Mouse (Mus musculus) midbrain, embryonic 12.5 days (tissue): ENCODE measurements at regions not wholly inside any gene's neighbourhood (a gene's known extent, or its start where the extent isn't known, plus 50 kb on each side); places are given as distances from the start of the nearest gene placed in this dataset.

Experiments used
- ATAC-seq: fragments of 200-750 bp; cut with Nextera tagmentation; 2 replicates; pipeline ENCODE4 v1.8.0; 2017; ENCODE audit warnings: low read depth, moderate TSS enrichment, moderate library complexity; ENCODE audit not compliant: low FRiP score
- H3K27ac ChIP-seq: fragments of 300-500 bp; sonication (generic); replicated peaks from 2 replicates; pipeline ENCODE4 v1.5.1; 2016; ENCODE audit warnings: mild to moderate bottlenecking
- H3K27me3 ChIP-seq: fragments of 300-500 bp; sonication (generic); 2 replicates; pipeline ENCODE4 v1.6.1; 2016; ENCODE audit warnings: mild to moderate bottlenecking
- H3K36me3 ChIP-seq: fragments of 300-500 bp; sonication (generic); 2 replicates; pipeline ENCODE4 v1.6.1; 2016
- H3K4me1 ChIP-seq: fragments of 300-500 bp; sonication (generic); 2 replicates; pipeline ENCODE4 v1.6.1; 2016
- H3K4me2 ChIP-seq: fragments of 300-500 bp; sonication (generic); replicated peaks from 2 replicates; pipeline ENCODE4 v1.6.1; 2016; ENCODE audit warnings: mild to moderate bottlenecking, moderate library complexity
- H3K4me3 ChIP-seq: fragments of 300-500 bp; sonication (generic); 2 replicates; pipeline ENCODE4 v1.5.1; 2016; ENCODE audit warnings: mild to moderate bottlenecking
- H3K9ac ChIP-seq: fragments of 300-500 bp; sonication (generic); replicated peaks from 2 replicates; pipeline ENCODE4 v1.6.1; 2016; ENCODE audit warnings: mild to moderate bottlenecking, moderate library complexity
- H3K9me3 ChIP-seq: fragments of 300-500 bp; sonication (generic); 2 replicates; pipeline ENCODE4 v1.6.1; 2016; ENCODE audit warnings: mild to moderate bottlenecking
- WGBS: fragments of 180-500 bp; shearing (Covaris S2); methylation state at CpG from one replicate; pipeline ENCODE4 v1.1.7; 2016; 5-methylcytosine and 5-hydroxymethylcytosine counted together

DNA sequence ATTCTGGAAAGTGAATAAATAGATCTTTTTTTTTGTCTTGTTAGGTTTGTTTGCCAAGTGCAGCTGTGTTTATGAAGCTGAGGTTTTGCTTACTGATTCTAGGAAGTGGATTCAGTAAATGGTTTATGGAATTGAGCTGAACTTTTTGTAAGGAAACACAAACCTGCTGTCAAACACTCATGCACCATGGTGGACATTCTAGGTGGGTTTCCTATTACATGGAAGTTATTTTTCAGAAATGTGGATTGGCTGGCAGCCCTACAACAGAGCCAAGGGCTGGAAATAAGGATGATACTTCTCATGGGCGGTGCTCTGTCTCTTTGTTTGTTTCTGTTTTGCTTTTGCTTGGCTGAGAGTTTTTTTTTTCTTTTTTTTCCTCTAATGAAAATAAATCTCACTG is 508.5 kb upstream of the Kif2a start:
- Histone ChIP-seq H3K27me3 (no peaks in the 10 kb centered on the region), H3K4me2 (no peak overlapping the region), H3K4me1 (peaks cover 3% of the 10 kb centered on the region; the same call in 1 of the 2 replicates), H3K27ac (no peak overlapping the region), H3K9me3 (no peaks in the 10 kb centered on the region), H3K4me3 (no peak overlapping the region), H3K36me3 (no peaks in the 10 kb centered on the region), H3K9ac (no peak overlapping the region)
- ATAC-seq: no peak
- WGBS: 90% methylated on average over 1 of the region's 1 CpGs

DNA sequence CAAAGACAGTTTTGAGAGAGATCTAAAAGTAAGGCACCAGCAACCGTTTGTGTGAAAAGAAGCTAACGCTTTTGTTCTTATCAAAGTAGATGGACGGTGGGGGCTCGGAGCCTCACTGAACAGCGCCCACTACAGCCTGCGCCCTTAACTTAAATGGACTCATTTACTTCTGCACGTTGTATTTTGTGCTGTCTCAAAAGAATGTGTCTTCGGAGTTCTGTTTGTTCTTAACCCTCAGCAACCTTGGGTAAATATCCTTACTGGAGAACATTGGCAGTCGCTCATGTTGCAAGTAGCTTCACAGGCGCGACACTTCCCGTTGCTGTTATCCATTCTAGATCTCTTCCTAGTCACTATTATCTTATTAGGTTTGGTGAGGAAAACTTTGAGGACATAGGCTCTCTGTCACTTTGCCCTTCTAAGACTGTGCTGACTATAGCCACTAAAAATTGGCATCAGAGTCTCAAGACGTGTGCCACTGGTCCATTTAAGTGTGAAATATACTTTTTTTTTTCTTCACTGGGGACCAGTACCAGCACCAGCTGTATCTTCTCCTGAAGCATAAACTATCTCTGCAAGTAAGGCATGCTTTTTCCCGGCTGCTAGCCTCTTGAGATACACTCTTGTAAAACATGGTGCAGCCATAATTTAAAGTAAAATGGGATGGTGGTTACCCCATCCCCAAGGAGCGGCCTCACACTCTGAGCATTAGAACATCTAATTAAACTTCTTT is 507.0 kb upstream of the Kif2a start:
- Histone ChIP-seq H3K9ac (no peak overlapping the region), H3K4me1 (peaks cover 3% of the 10 kb centered on the region; the same call in 1 of the 2 replicates), H3K27ac (no peak overlapping the region), H3K36me3 (no peaks in the 10 kb centered on the region), H3K27me3 (no peaks in the 10 kb centered on the region), H3K4me2 (no peak overlapping the region), H3K4me3 (no peak overlapping the region), H3K9me3 (no peaks in the 10 kb centered on the region)
- WGBS: 74% methylated on average over 15 of the region's 15 CpGs
- no peak for ATAC-seq

DNA sequence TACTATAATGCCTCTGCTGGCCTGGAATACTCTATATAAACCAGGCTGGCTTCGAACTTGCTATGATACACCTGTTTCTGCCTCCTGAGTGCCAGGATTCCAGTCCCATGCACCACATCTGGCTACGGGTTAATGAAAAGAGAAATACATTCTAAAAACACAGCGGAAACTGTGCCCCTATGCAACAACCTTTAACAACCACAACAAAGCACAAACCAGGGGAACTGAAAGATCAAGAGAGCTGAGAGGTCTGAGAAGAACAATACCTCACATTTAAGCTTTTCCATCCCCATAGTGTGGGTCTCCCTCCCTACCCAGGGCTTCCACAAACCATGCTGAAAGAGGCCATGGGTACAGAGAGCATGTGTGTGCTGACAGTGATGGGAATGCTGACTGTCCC is 501.0 kb upstream of the Kif2a start:
- no peak overlapping the region for H3K9ac ChIP-seq
- H3K4me2 ChIP-seq: no peak overlapping the region
- no peak overlapping the region for H3K4me3 ChIP-seq
- H3K27ac ChIP-seq: no peak overlapping the region
- no peaks in the 10 kb centered on the region for H3K27me3 ChIP-seq
- 91% methylated on average over 3 of the region's 3 CpGs for WGBS
- no peaks in the 10 kb centered on the region for H3K36me3 ChIP-seq
- no peaks in the 10 kb centered on the region for H3K4me1 ChIP-seq
- no peak for ATAC-seq
- no peaks in the 10 kb centered on the region for H3K9me3 ChIP-seq

DNA sequence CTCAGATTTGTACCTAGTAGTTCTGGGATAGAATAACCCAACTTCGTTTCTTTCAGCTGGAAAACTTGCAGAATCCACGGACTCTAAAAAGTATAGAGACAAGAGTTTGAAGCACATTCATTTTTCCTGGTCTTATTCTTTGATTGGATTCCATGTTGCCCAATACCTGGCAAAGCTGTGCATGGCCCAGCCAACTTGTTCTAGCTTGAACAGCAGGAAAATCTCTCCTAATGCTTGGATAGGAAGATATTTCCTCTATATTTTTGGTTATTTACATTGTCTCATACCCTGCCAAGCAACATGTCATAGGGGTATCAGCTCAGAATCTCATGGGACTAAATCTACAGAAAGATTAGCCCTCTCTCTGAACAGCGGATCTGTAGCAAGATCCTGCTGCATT is 492.3 kb upstream of the Kif2a start:
- Histone ChIP-seq H3K9me3 (no peaks in the 10 kb centered on the region), H3K36me3 (no peaks in the 10 kb centered on the region), H3K4me1 (no peaks in the 10 kb centered on the region), H3K4me2 (no peak overlapping the region), H3K9ac (no peak overlapping the region), H3K4me3 (no peak overlapping the region), H3K27me3 (no peaks in the 10 kb centered on the region), H3K27ac (no peak overlapping the region)
- WGBS: 89% methylated on average over 3 of the region's 3 CpGs
- ATAC-seq: no peak

DNA sequence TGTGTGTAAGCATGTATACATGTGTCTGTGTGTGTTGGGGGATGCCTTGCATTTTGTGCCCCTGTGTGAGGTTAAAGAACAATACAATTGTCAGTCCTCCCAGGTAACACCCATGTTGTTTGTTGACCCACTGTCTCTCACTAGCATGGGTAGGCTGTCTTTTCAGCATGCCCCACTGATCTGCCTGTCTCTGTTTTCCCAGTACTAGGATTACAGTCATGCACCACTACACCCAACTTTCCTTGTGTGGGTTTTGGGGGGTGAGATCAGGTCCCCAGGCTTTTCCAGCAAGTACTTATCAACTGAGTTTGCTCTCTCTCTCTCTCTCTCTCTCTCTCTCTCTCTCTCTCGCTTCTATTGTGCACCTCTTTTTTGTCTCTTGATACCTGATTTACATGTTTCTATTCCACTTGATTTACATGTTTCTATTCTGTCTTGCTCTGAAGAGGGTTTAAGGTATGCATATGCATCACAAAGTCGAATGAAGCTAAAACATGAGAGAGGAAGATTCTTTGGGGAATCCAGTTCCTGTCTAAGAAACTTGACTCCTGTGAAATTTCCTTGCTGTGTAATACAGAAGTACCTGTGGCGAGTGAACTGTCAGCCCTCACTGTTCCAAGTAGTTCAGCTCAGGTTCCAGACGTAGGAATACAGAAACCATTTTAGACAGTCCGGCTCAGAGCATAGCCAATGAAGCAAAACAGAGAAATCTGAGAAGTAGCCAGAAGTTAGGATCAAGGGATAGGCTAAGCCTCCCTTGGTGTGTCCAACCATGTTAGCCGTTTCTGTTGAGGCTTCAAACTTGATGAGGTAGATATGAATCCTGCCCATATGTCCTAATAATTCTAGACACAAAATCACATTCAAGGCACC is 491.6 kb upstream of the Kif2a start:
- no peaks in the 10 kb centered on the region for H3K36me3 ChIP-seq
- WGBS: 67% methylated on average over 6 of the region's 6 CpGs
- no peak for ATAC-seq

DNA sequence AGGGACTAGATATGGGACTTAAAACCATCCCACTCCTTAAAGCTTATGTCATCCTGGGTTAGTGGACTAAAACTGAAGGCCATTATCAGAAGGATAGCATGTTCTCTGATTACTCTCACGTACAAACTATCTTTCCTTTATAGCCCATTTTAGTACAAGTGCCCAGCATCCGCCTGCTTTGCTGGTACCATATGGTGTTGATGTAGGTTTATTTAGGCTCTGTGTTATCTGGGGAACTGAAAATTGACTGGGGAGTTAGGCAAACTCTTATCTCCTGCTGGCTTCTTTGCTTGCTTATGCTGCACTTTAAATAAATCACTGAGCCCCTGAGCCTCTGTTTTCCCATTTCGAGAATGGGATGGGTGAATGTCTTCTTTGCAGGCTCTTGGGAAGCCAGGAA is 485.4 kb upstream of the Kif2a start:
- H3K9ac ChIP-seq: no peak overlapping the region
- 67% methylated on average over 3 of the region's 3 CpGs for WGBS
- no peak for ATAC-seq

More for the DNA sequence above, 491.6 kb upstream of the Kif2a start:
- Histone ChIP-seq H3K4me2 (no peak overlapping the region), H3K9me3 (no peaks in the 10 kb centered on the region), H3K4me3 (no peak overlapping the region), H3K27ac (no peak overlapping the region), H3K4me1 (no peaks in the 10 kb centered on the region), H3K9ac (no peak overlapping the region), H3K27me3 (no peaks in the 10 kb centered on the region)

DNA sequence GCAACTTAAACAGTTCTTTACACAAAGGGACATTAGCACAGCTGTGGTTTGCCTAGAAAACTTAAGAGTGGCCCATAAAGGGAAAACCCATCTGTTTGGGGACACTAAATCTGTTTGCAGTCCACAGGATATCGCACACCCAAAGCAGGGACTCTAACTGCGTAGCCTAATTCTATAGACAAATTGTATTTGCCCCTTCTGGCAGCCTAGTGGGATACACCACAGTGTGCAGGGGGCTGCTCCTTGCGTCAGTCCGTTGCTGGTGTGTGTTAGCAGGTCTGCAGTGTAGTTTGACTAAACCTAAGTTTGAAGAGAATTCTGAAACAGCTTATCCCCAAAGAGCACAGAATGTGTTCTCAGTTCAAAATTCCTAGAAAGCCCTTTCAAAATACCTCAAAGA is 484.9 kb upstream of the Kif2a start:
- Histone ChIP-seq H3K27me3 (no peaks in the 10 kb centered on the region; the same call in 1 of the 2 replicates), H3K4me2 (no peak overlapping the region), H3K9me3 (no peaks in the 10 kb centered on the region), H3K27ac (no peak overlapping the region), H3K9ac (no peak overlapping the region), H3K4me3 (no peak overlapping the region), H3K4me1 (0 out of 2 replicates have a peak, but pooled peaks cover 2% of the 10 kb centered on the region), H3K36me3 (no peaks in the 10 kb centered on the region)
- ATAC-seq: no peak
- WGBS: 73% methylated on average over 4 of the region's 4 CpGs

More for the DNA sequence above, 485.4 kb upstream of the Kif2a start:
- H3K4me3 ChIP-seq: no peak overlapping the region
- no peaks in the 10 kb centered on the region for H3K36me3 ChIP-seq
- no peaks in the 10 kb centered on the region; the same call in 1 of the 2 replicates for H3K27me3 ChIP-seq
- H3K9me3 ChIP-seq: no peaks in the 10 kb centered on the region
- no peak overlapping the region for H3K4me2 ChIP-seq
- 0 out of 2 replicates have a peak, but pooled peaks cover 2% of the 10 kb centered on the region for H3K4me1 ChIP-seq
- no peak overlapping the region for H3K27ac ChIP-seq

DNA sequence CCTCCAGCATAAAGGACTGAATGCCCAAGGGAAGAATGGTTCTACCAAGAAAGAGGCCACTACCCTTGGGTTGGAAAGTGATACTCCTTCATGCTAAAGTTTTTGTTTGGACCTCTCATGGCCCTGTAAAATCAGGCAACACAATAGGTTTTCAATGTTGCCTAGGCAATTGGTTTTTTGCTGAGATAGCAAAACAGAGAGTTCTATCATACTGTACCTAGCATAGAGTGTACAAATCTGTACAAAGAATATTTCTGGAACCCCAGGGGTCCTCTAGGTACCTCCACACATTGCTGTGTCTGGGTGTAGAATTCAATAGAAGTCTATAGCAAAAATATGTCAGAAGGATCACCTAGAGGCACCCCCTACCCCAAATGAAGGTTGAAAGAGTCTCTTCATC is 483.4 kb upstream of the Kif2a start:
- no peak overlapping the region for H3K4me2 ChIP-seq
- ATAC-seq: no peak

DNA sequence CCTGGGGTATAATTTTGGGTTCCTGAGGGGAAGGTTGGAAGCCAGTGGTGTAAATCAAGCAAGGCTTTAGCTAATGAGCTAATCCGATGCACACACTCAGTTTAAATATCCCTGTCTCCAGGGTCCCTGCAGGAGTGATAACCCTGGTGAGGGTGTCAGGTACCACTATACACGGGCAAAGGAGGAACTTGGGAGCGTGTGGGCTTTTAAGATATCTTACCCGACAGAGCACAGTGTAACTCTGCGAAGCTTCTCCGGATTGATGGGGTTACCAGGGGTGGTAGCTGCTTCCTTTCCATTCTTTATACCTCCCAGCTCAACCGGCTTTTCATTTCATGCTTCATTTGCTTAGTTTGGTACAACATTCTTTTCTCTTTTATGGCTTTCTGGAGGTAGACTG is 480.3 kb upstream of the Kif2a start:
- no peaks in the 10 kb centered on the region for H3K9me3 ChIP-seq
- no peak overlapping the region for H3K4me2 ChIP-seq
- peaks cover 3% of the 10 kb centered on the region; the same call in 1 of the 2 replicates for H3K27me3 ChIP-seq
- 0 out of 2 replicates have a peak, but pooled peaks cover 2% of the 10 kb centered on the region for H3K4me1 ChIP-seq
- H3K36me3 ChIP-seq: no peaks in the 10 kb centered on the region
- ATAC-seq: no peak
- WGBS: 29% methylated on average over 7 of the region's 7 CpGs
- no peak overlapping the region for H3K4me3 ChIP-seq
- no peak overlapping the region for H3K27ac ChIP-seq
- H3K9ac ChIP-seq: no peak overlapping the region

More for the DNA sequence above, 483.4 kb upstream of the Kif2a start:
- Histone ChIP-seq H3K27me3 (no peaks in the 10 kb centered on the region; the same call in 1 of the 2 replicates), H3K9ac (no peak overlapping the region), H3K4me1 (0 out of 2 replicates have a peak, but pooled peaks cover 2% of the 10 kb centered on the region), H3K4me3 (no peak overlapping the region), H3K27ac (no peak overlapping the region), H3K9me3 (no peaks in the 10 kb centered on the region), H3K36me3 (no peaks in the 10 kb centered on the region)

DNA sequence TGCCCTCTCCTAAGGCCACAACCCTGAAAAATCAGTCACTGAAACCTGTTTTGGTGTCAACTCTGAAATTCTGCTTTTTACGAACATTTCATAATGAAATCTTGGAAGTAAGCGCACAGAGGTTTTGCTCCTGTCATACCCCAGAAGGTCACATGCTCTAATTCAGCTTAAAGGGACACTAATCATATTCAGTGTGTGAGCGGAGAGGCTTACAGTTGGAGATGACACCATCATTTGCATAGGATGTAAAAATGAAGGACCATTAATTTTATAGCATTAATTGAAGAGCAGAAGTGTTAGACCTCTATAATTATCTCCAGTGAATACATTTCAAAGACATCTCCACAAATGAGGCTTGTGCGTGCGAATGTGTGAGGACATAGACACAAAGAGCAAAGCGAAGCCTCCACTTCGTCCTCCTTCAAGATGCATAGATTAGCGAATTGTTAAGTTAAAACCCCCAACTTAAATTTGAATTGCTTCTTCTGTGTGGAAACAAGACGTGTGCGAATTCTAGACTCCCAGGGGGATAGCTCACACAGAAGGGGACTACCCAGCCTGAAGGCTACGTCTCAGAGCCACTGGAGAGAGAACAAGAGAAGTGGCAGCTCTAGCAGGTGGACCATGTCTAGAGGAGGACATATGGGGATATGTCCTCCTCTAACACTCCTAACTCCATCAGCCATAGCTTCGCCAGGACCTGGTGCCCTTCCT is 479.0 kb upstream of the Kif2a start:
- no peak for ATAC-seq
- H3K36me3 ChIP-seq: no peaks in the 10 kb centered on the region
- 76% methylated on average over 12 of the region's 12 CpGs for WGBS

DNA sequence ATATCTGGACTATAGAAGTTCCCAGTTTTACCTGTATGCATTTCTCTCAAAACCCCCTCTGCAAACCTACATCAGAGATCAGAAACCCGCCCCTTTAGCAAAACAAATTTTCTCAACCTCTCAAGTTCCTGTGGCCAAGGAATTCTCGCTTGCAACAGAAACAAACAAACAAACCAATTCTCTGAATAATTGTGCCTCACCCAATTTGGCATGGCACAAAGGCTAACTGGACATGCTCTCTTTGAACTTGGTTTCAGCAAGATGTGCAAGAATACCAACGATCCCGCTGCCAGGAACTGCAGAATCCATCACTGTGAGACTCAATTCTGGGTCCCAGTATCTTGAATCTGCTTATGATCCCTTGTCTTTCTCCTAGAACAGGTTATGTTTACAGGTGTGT is 477.4 kb upstream of the Kif2a start:
- H3K9me3 ChIP-seq: no peaks in the 10 kb centered on the region
- H3K27me3 ChIP-seq: 0 out of 2 replicates have a peak, but pooled peaks cover 3% of the 10 kb centered on the region
- H3K27ac ChIP-seq: no peak overlapping the region
- H3K4me3 ChIP-seq: no peak overlapping the region
- no peak overlapping the region for H3K9ac ChIP-seq
- WGBS: 79% methylated on average over 4 of the region's 4 CpGs
- no peak for ATAC-seq
- no peak overlapping the region for H3K4me2 ChIP-seq
- H3K4me1 ChIP-seq: 0 out of 2 replicates have a peak, but pooled peaks cover 2% of the 10 kb centered on the region
- H3K36me3 ChIP-seq: no peaks in the 10 kb centered on the region

More for the DNA sequence above, 479.0 kb upstream of the Kif2a start:
- Histone ChIP-seq H3K9me3 (no peaks in the 10 kb centered on the region), H3K9ac (no peak overlapping the region), H3K27ac (no peak overlapping the region), H3K4me3 (no peak overlapping the region), H3K27me3 (peaks cover 3% of the 10 kb centered on the region; the same call in 1 of the 2 replicates), H3K4me2 (no peak overlapping the region), H3K4me1 (0 out of 2 replicates have a peak, but pooled peaks cover 2% of the 10 kb centered on the region)
